Mouse (Mus musculus) erythroblast, adult 5-6 weeks (primary cell): ENCODE measurements around the gene Actr1a. TPM values are rescaled to one million over a fixed set of nuclear protein-coding genes. Genes with fewer than 3 reads are reported as not detected.

Source experiments
- ATAC-seq: replicated peaks from 2 replicates; pipeline ENCODE4 v1.8.0; 2016; ENCODE audit warnings: moderate number of reproducible peaks, mild to moderate bottlenecking, moderate TSS enrichment, inconsistent platforms; ENCODE audit not compliant: poor library complexity, low FRiP score, severe bottlenecking
- total RNA-seq, 2 experiments: library from RNA; stranded (forward) in 1 of 2; stranded (reverse) in 1 of 2; fragments of 150-400 nt in 1 of 2; fragments of 200-764, 138-1000 nt in 1 of 2; gene quantifications; 2 replicates each; pipeline versions ENCODE4 v1.2.3 to v1.2.4; 2015 to 2017; ENCODE audit warnings: low replicate concordance in 2 of 2

Gene Actr1a
- total RNA-seq, 2 experiments from 2014 or later = 16.5 to 39.2 TPM

DNA sequence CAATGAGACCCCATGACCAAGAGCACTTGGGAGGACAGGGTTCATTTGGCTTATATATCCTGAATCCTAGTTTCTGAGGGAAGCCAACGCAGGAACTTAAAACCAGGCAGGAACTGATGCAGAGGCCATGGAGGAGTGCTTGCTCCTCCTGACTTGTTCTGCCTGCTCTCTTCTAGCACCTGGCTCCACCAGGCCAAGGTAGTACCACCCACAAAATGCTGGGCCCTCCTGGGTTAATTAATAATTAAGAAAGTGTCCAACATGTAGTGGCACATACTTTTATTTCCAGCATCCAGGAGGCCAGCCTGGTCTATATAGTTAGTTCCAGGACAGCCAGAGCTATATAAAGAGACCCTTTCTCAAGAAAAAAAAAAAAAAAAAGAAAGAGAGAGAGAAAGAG lies 8.5 kb upstream of the Actr1a start:
- no peak for ATAC-seq

DNA sequence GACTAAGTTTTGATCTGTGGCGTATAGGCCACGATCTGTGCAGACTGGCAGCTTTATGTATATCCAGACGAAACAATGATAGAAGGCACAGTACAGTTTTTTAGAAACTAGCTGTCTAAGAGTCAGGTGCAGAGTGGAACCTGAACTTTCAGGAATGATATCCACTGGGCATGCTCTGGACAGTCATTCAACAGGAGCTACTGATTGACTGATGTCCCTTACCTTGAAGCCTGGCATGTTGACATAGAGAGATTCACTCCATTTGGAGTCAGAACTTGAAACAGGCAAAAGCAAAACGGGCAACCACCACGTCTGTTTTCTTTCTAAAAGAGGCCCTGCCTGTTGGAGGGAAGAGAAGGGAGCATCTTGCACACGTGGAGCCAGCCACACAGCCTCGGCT lies 5.0 kb upstream of the Actr1a start:
- ATAC-seq = no peak

DNA sequence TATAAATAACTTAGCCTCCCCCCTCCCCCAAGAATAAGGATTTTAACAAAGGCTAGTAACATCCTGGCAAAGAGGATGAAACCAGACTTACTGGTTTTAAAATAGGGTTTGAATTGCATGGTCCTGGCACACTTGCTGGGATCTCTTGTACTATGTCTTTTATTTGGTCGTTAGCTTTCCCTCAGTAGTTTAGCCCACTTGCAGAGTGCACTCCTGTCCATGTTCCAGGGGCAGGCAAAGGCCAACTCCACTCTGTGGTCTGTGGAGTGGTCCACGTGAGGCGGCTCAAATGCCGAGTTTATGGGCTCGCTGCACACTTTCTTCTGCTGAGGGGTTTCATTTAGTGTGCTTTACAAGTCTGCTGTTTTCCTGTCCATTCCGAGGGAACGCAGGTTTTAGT lies 4.3 kb upstream of the Actr1a start:
- ATAC-seq = no peak

- no peak for ATAC-seq
Observed at GRCm38 (mm10) chr19:46399372-46399771, 3.8 kb upstream of the Actr1a start.

DNA sequence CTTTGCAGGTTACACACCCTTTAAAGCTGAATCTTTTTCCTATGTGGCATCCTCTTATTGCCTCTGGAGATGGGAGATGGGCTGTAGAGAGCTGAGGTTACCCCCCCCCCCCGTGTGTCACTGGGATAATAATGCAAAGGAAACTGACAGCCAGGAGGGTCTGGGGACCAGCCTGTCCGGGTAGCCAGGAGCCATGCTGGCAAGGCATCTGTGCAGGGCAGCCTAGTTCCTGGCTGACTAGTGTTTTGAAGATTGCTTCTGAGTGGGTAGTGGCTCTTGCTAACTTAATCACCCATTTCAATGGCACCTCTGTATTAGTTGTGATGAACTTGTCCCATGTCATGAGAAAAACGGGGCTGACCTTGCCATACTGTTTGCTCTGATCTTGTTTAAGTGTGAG lies 2.9 kb upstream of the Actr1a start:
- ATAC-seq = no peak

GRCm38 (mm10) chr19:46397436-46398001 lies 2.0 kb upstream of the Actr1a start:
- no peak for ATAC-seq

DNA sequence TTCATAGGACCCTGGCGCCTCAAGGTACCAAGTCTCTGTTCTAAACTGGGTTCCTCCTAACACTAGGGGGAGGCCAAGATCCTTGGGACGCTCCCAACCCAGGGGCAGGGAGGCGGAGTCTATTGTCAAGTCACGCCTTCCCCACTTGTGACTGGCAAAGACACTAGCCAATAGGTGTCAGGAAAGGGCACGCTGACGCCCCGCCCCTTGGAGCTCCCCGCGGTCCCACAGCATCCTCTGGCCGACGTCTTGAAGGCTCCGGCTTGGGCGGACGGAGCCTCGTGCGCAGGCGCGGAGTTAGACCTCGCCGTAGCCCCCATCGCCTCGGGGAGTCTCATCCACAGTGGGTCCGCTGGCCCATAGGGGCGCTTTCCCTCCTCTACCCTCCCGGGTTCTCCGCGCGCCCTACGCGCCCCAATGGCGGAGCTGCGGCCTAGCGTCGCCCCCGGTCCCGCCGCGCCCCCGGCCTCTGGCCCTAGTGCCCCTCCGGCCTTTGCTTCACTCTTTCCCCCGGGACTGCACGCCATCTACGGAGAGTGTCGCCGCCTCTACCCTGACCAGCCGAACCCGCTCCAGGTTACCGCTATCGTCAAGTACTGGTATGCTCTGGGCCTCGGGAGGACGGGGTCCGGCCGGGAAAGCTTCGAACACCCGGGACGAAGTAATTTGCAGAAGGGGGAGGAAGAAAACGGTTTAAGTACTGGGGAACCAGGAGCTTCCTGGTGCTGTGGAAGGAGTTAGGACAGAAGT lies 1.3 kb upstream of the Actr1a start, which contains the start of gene Sufu:
TSS of gene Sufu (plus strand) at position 211 of the 750 bp plus-strand sequence.
- ATAC-seq = peak; percentile 80

DNA sequence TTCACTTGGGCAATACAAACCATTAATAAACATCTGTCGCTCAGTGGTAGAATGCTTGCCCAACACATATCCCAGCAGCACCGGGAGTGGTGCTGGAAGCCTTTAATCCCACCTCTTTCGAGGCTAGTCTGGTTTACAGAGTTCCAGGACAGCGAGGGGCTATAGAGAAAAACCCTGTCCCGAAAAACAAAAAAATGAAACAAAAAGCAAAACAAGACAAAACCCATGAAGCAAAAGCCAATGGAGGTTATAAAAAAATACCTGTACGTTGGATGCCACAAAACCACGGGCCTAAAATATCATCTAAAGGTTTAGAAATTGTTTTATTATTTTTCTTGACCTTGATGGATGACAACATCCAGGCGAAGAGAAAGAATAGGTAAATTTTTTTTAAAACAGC lies 561 bp upstream of the Actr1a start:
- no peak for ATAC-seq

DNA sequence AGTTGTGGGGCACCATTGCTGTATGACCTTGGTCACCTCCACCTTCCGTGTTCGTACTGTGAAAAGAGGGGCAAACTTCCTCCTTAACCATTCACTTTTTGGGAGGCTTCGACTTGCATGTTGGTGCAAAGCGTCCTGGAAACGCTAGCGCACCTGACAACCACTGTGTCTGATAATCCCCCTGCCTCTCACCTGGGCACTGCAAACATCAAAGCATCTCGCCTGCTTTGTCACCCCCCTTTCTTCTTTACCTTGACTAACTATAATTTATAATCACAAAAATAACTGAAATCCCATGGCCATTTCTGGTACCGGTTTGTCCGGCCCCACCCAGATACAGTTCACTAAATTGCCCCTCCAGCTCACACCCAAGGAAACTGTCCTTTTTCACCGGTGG lies 838 bp downstream of the Actr1a start:
- ATAC-seq = no peak

DNA sequence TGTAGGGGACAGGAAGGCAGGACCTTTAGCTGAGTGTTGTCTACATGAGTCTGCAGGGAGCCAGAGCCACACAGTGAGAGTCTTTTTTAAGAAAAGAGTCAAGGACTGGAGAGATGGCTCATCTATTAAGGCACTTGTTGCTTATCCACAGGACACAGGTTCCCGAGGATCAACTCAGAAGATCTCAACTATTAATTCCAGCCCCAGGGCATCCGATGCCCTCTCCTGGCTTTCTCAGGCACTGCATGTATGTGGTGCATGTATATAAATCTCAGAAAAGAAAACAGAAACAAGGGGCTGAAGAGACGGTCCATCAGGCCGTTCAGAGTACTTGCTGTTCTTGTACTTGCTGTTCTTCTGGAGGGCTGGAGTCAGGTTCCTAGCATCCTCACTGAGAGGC lies 3.5 kb downstream of the Actr1a start:
- ATAC-seq = no peak

GRCm38 (mm10) chr19:46389872-46390271 lies 5.7 kb downstream of the Actr1a start:
- ATAC-seq = no peak

- no peak for ATAC-seq
Observed at GRCm38 (mm10) chr19:46382275-46382674, 13.3 kb downstream of the Actr1a start.

GRCm38 (mm10) chr19:46375891-46376290 lies 19.7 kb downstream of the Actr1a start:
- ATAC-seq = no peak

GRCm38 (mm10) chr19:46375489-46375888 lies 20.1 kb downstream of the Actr1a start:
- no peak for ATAC-seq

DNA sequence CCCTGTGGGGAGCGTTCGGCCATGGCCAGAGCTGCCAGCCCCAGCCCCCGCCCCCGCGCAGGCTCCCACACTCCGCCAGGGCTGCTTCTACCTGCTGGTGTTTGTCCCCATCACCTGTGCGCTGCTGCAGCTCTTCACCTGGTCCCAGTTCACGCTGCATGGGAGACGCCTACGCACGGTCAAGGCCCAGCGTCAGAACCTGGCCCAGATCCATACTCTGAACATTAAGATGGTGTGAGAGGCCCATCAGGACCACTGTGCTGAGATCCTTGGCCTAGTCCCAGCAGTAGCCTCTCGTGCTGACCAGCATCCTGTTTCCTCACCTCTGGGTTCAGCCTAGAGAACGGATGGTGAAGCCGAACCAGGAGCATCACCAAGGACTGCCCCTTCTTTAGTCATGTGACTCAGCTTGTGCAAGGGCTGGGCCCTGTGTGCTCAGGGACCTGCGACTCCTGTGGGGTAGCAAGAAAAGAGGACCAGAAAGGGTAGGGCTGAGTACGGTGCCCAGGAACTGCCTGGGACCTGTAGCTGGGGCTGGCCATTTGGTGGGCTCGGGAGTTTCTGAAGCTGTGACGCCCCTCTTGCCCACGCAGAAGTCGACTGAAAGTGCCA lies 21.0 kb downstream of the Actr1a start:
- ATAC-seq = 0 out of 2 replicates have a peak, but pooled peaks have one; percentile 15

DNA sequence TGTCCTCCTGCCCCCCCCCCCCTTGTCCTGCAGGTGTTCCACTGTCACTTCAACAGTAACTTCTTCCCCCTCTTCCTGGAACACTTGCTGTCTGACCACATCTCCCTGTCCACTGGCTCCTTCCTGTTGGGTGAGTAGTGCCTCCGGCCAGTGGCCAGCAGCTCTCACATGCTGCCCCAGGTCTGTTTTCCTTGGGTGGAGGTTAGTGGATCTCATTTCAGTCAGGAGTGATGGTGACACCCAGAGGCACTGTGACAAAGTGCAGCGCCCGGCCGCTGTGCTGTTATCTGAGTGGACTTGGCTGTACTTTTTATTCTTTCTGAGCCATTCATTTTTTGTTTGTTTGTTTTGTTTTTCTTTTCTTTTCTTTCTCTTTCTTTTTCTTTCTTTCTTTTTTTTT lies 26.3 kb downstream of the Actr1a start:
- no peak for ATAC-seq

- no peak for ATAC-seq
Observed at GRCm38 (mm10) chr19:46367798-46368590, 27.6 kb downstream of the Actr1a start.

DNA sequence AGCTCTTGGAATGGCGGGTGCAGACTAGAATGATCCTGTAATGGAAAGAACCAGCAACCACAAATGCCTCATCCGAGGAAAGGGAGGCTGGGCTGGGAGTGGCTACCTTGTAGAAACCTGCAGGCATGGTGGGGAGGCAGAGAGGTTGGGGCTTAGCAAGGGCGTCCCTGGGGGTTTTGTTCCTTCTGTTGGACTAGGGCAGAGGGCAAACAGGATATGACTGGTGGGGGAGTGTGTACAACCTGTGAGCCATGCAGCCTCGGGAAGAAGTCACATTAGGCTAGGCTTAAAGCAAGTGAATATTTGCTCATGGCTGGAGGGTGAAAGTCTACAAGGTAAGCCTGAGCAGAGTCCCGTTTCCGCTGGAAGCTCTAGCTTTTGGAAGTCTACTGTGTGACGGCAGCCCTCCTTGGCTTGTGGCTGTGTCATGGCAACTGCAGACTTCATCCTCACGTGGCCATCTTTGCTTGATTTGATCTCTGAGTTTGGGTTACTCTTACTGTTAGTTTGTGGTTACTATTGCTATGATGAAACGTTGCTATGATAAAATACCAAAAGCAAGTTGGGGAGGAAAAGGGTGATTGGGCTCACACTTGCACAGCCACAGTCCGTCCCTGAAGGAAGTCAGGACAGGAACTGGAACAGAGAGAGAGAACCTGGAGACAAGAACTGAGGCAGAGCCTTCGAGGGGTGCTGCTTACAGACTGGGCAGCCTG lies 32.1 kb downstream of the Actr1a start:
- ATAC-seq = no peak

- ATAC-seq = no peak
Observed at GRCm38 (mm10) chr19:46362104-46362503, 33.4 kb downstream of the Actr1a start.

GRCm38 (mm10) chr19:46358381-46358780 lies 37.2 kb downstream of the Actr1a start:
- ATAC-seq = no peak
